Mouse (Mus musculus): Measurements from ENCODE around the gene Taar8a.
"Not testable (repeated sequence)": the region's sequence is repeated elsewhere in the genome, so short reads cannot be mapped to it uniquely, and the experiment has no call there.

- TF ChIP-seq CTCF, EP300 (IDR thresholded peaks at IDR 0.05; ENCODE audit: low read depth): not testable (repeated sequence)
Observed at GRCm38 (mm10) chr10:24103299-24103698, 27.0 kb downstream of the Taar8a start.
